ENCODE assay signal across 8 mouse cellular contexts in the genomic region with DNA sequence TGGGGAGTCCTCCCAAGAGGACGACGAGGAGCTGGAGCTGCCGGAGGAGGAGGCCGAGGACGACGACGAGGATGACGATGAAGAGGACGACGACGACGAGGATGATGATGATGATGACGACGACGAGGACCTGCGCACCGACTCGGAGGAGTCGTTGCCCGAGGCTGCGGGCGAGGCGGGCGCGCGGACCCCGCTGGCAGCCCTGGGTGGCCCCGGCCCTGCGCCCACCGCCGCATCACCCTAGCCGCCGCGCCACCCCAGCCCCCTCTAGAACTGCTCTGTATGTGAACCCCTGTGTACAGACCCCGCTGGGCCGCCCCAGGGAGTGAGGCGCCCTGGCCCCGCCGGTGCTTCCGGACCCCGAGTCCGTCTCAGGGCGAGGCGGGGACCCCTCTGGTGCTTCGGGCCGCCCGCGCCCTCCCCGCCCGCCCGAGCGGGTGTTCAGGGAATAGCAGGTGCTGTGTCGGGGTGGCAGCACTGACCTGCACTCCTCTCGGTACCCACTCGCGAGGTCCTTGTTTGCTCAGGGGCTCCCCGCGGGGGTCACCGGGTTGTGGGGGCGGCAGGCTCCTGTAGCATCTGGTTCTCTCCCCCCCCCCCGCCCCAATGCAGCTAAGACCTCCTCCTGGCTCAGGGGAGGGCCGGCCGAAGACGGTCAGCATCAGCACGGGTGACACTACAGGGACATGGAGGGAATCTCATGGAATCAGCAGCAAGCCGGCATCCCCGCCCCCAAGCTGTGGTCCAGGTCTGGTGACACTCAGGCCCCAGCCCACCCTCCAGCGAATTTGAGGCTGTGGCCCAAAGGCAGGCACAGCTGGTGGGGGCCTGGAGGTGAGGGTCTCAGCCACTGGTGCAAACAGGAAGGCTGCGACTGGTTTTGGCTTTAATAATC.
DNase-seq lines count a peak whose midpoint lies in the region; ATAC-seq and TF ChIP-seq lines count a peak whose summit lies in the region.

No protein-coding gene starts in this region.

- H3K4me2 ChIP-seq in heart, embryonic 16.5 days (ENCODE audit: low read depth, low read length) = peak overlapping the region; percentile 52
- peak overlapping the region; percentile 82 for H3K4me2 ChIP-seq in forebrain, postnatal 0 days (ENCODE audit: low read depth)
- peak overlapping the region; percentile 86 for H3K4me2 ChIP-seq in midbrain, embryonic 12.5 days (replicated peaks)

- no peak overlapping the region for H3K27ac ChIP-seq in heart, embryonic 16.5 days (ENCODE audit: low read length)
- H3K27ac ChIP-seq in forebrain, postnatal 0 days (ENCODE audit: low read depth, low read length) = no peak overlapping the region
- H3K27ac ChIP-seq in midbrain, embryonic 12.5 days (replicated peaks) = no peak overlapping the region

- TF ChIP-seq CTCF in forebrain, postnatal 0 days (IDR thresholded peaks at IDR 0.05; ENCODE audit: low read depth) = no peak

- no peak for DNase-seq in heart, postnatal 10 days
- DNase-seq in brain, adult 2 months (ENCODE audit: low read depth, low spot score) = peak; percentile 64
- DNase-seq in forebrain, postnatal 0 days = peak; percentile 47
- DNase-seq in B cell, adult 2 months = no peak
- no peak for DNase-seq in cerebellum, postnatal 4 days (ENCODE audit: low spot score in 2 of 2)

- H3K4me1 ChIP-seq in heart, embryonic 16.5 days (ENCODE audit: control insufficient read depth, insufficient read depth, low read length) = peaks cover 46% of the 10 kb centered on the region
- H3K4me1 ChIP-seq in forebrain, postnatal 0 days (ENCODE audit: insufficient read depth) = no peaks in the 10 kb centered on the region
- H3K4me1 ChIP-seq in midbrain, embryonic 12.5 days = peaks cover 48% of the 10 kb centered on the region

- peak overlapping the region; percentile 36 for H3K4me3 ChIP-seq in heart, embryonic 16.5 days (ENCODE audit: low read length)
- H3K4me3 ChIP-seq in forebrain, postnatal 0 days (ENCODE audit: low read depth, low read length) = peak overlapping the region; percentile 46
- peak overlapping the region; percentile 49 for H3K4me3 ChIP-seq in midbrain, embryonic 12.5 days

- peaks cover 15% of the 10 kb centered on the region for H3K36me3 ChIP-seq in heart, embryonic 16.5 days (ENCODE audit: control insufficient read depth, insufficient read depth)
- peaks cover 3% of the 10 kb centered on the region; the same call in 1 of the 2 replicates for H3K36me3 ChIP-seq in forebrain, postnatal 0 days (ENCODE audit: insufficient read depth)
- H3K36me3 ChIP-seq in midbrain, embryonic 12.5 days = no peaks in the 10 kb centered on the region

- peak overlapping the region; percentile 61 for H3K9ac ChIP-seq in heart, embryonic 16.5 days (ENCODE audit: low read length)
- peak overlapping the region; percentile 49 for H3K9ac ChIP-seq in forebrain, postnatal 0 days
- H3K9ac ChIP-seq in midbrain, embryonic 12.5 days (replicated peaks) = peak overlapping the region; percentile 54

- ATAC-seq in heart, embryonic 16.5 days (replicated peaks; ENCODE audit: extremely low read depth, insufficient read depth, low FRiP score) = no peak
- ATAC-seq in forebrain, postnatal 0 days = peak; percentile 36
- ATAC-seq in midbrain, embryonic 12.5 days (ENCODE audit: low FRiP score, low read depth) = peak; percentile 52
- no peak for ATAC-seq in granulocyte monocyte progenitor cell, adult 5-6 weeks (replicated peaks; ENCODE audit: poor library complexity, severe bottlenecking)

- H3K9me3 ChIP-seq in heart, embryonic 16.5 days (replicated peaks; ENCODE audit: control insufficient read depth, low read length) = no peaks in the 10 kb centered on the region
- no peaks in the 10 kb centered on the region for H3K9me3 ChIP-seq in forebrain, postnatal 0 days (ENCODE audit: low read length)
- H3K9me3 ChIP-seq in midbrain, embryonic 12.5 days = no peaks in the 10 kb centered on the region

- WGBS in heart, embryonic 16.5 days = 23% methylated on average over 66 of the region's 69 CpGs
- 3% methylated on average over 58 of the region's 69 CpGs for WGBS in forebrain, postnatal 0 days
- 3% methylated on average over 62 of the region's 69 CpGs for WGBS in midbrain, embryonic 12.5 days

- H3K27me3 ChIP-seq in heart, embryonic 16.5 days (ENCODE audit: control insufficient read depth, insufficient read depth, low read length) = peaks cover 6% of the 10 kb centered on the region
- H3K27me3 ChIP-seq in forebrain, postnatal 0 days (ENCODE audit: insufficient read depth, low read length) = peaks cover 24% of the 10 kb centered on the region
- H3K27me3 ChIP-seq in midbrain, embryonic 12.5 days = peaks cover 92% of the 10 kb centered on the region

- intact Hi-C loops in heart, postnatal 10 days (cut with DNase I) = loop anchor here (5.0 kb wide), 2 partner anchors 50 to 210 kb away; no protein-coding TSS in a partner anchor

Comparison
In these comparisons a context has a peak if more than half of its experiments do, and no peak if none do; other contexts are left out.
1. ATAC-seq: peak in forebrain, postnatal 0 days (single experiment) and midbrain, embryonic 12.5 days (single experiment); none in heart, embryonic 16.5 days (single experiment) and granulocyte monocyte progenitor cell, adult 5-6 weeks (single experiment).
2. DNase-seq: peak in brain, adult 2 months (single experiment) and forebrain, postnatal 0 days (single experiment); none in heart, postnatal 10 days (0 of 2), B cell, adult 2 months (0 of 2) and cerebellum, postnatal 4 days (0 of 2).
3. Peak in every context shown above with its lines, with median percentiles within 50 percentile points of each other: H3K4me2 ChIP-seq, H3K4me3 ChIP-seq and H3K9ac ChIP-seq.